Mouse (Mus musculus) left cerebral cortex, adult 2 months (tissue): ENCODE measurements around the gene Krt1. TPM values are rescaled to one million over a fixed set of nuclear protein-coding genes. Genes with fewer than 3 reads are reported as not detected.

Experiments used
- DNase-seq, 2 experiments: peaks; one replicate each; pipeline ENCODE4 v3.0.0; 2021 to 2022; ENCODE audit warnings: low spot score in 2 of 2, mixed read lengths in 1 of 2; ENCODE audit errors: extremely low spot score in 1 of 2
- H3K27ac ChIP-seq: fragments of 200-600 bp; 2 replicates; pipeline ENCODE4 v1.8.1; 2022
- H3K4me3 ChIP-seq: fragments of 200-600 bp; 2 replicates; pipeline ENCODE4 v1.8.1; 2022
- CTCF ChIP-seq: fragments of 200-600 bp; IDR thresholded peaks from 2 replicates; pipeline ENCODE4 v1.8.1; 2022; ENCODE audit warnings: antibody characterized with exemption, mild to moderate bottlenecking, moderate library complexity
- intact Hi-C: fragments of 180-260 bp; cut with DNase I; formaldehyde crosslinking; loops from one replicate; pipeline ENCODE4 v1.15.1; 2025
- microRNA-seq, 2 experiments: library from miRNA; unstranded; fragments of <30 nt; microRNA quantifications; one replicate each; pipeline ENCODE4 v1.2.0; 2021
- total RNA-seq, 2 experiments: library from RNA; stranded (reverse); gene quantifications; 2 replicates each; pipeline ENCODE4 v1.2.3; 2021

Gene Krt1
- total RNA-seq, 2 experiments from 2014 or later: 1.8 to 2.3 TPM

GRCm38 (mm10) chr15:101802296-101802835, 48.2 kb downstream of the Krt1 start, which contains the start of gene Krt73:
Gene Krt73 (minus strand): TSS chr15:101802346.
- intact Hi-C loops: loop anchor here (5.0 kb wide), 1 partner anchor 70 kb away; no protein-coding TSS in a partner anchor
- peak within 1 kb of the TSS; percentile 41; the same call in 1 of the 2 replicates for H3K27ac ChIP-seq
- DNase-seq: no peak
- no peak within 1 kb of the TSS for H3K4me3 ChIP-seq
- TF ChIP-seq CTCF: no peak

Small RNA genes lying within 50 kb of the gene (microRNA-seq; reads per million reads assigned to microRNA genes)
- 0 reads per million in 2 experiments for gene Gm44356

Other genes with a start within 250 kb of the Krt1 start
- not detected for gene Gm5414, start 222.6 kb downstream of the Krt1 start, total RNA-seq
- not detected for gene Gm5478, start 203.4 kb downstream of the Krt1 start, total RNA-seq
- gene Krt6b, start 170.5 kb downstream of the Krt1 start, total RNA-seq: not detected
- not detected for gene Krt6a, start 156.5 kb downstream of the Krt1 start, total RNA-seq
- not detected for gene Krt5, start 137.9 kb downstream of the Krt1 start, total RNA-seq
- not detected for gene Krt71, start 107.7 kb downstream of the Krt1 start, total RNA-seq
- not detected for gene Krt72, start 64.3 kb downstream of the Krt1 start, total RNA-seq
- 1 to 10 TPM; 1.0 to 1.2 TPM for gene Krt73, start 48.4 kb downstream of the Krt1 start, total RNA-seq
- 1 to 10 TPM in 1 of 2 experiments, under 1 TPM in 1; 0.20 to 1.1 TPM for gene Krt2, start 32.6 kb downstream of the Krt1 start, total RNA-seq
- gene Krt77, start 18.9 kb upstream of the Krt1 start, total RNA-seq: 10 to 100 TPM; 11.4 to 13.8 TPM
- gene Krt76, start 42.1 kb upstream of the Krt1 start, total RNA-seq: not detected
- not detected for gene Krt4, start 73.9 kb upstream of the Krt1 start, total RNA-seq
- not detected for gene Krt79, start 89.5 kb upstream of the Krt1 start, total RNA-seq
- not detected for gene Krt78, start 103.5 kb upstream of the Krt1 start, total RNA-seq
- under 1 TPM in 1 of 2 experiments, not detected in 1; 0.29 TPM for gene Krt8, start 153.7 kb upstream of the Krt1 start, total RNA-seq
- under 1 TPM; 0.33 to 0.38 TPM for gene Krt18, start 177.4 kb upstream of the Krt1 start, total RNA-seq
- 100 to 1,000 TPM; 163 to 167 TPM for gene Eif4b, start 223.0 kb upstream of the Krt1 start, total RNA-seq
- 10 to 100 TPM; 16.4 to 22.8 TPM for gene Tns2, start 249.6 kb upstream of the Krt1 start, total RNA-seq